Mouse (Mus musculus) liver, adult 2 months (tissue): ENCODE measurements around the gene Ddn. TPM values are rescaled to one million over a fixed set of nuclear protein-coding genes. Genes with fewer than 3 reads are reported as not detected.

ENCODE experiments used
- DNase-seq: peaks from one replicate; pipeline ENCODE4 v3.0.0-alpha.2; 2011; ENCODE audit warnings: low read depth, low spot score; ENCODE audit errors: extremely low read depth
- H3K27ac ChIP-seq: fragments of 200-500 bp; replicated peaks from 2 replicates; pipeline ENCODE4 v1.5.1; 2012; ENCODE audit warnings: low read depth, mild to moderate bottlenecking, control low read depth, inconsistent platforms, low read length; ENCODE audit not compliant: insufficient read depth
- H3K27me3 ChIP-seq: fragments of 200-500 bp; 2 replicates; pipeline ENCODE4 v1.6.1; 2012; ENCODE audit warnings: mild to moderate bottlenecking, moderate library complexity, low read length, inconsistent platforms; ENCODE audit not compliant: control insufficient read depth, insufficient read depth
- H3K36me3 ChIP-seq: fragments of 200-500 bp; 2 replicates; pipeline ENCODE4 v1.6.1; 2012; ENCODE audit warnings: low read length, inconsistent platforms; ENCODE audit not compliant: control insufficient read depth, insufficient read depth
- H3K4me1 ChIP-seq: fragments of 200-500 bp; 2 replicates; pipeline ENCODE4 v1.6.1; 2011; ENCODE audit warnings: low read length; ENCODE audit not compliant: control insufficient read depth, insufficient read depth
- H3K4me3 ChIP-seq: fragments of 200-500 bp; 2 replicates; pipeline ENCODE4 v1.5.1; 2011; ENCODE audit warnings: low read depth, mild to moderate bottlenecking, control low read depth, low read length, moderate library complexity; ENCODE audit not compliant: insufficient read depth
- H3K79me2 ChIP-seq: fragments of 200-500 bp; 2 replicates; pipeline ENCODE4 v1.6.1; 2012; ENCODE audit warnings: inconsistent platforms, mild to moderate bottlenecking, low read length, moderate library complexity; ENCODE audit not compliant: control insufficient read depth, insufficient read depth
- H3K9ac ChIP-seq: fragments of 200-500 bp; 2 replicates; pipeline ENCODE4 v1.6.1; 2012; ENCODE audit warnings: low read depth, mild to moderate bottlenecking, control low read depth, inconsistent platforms, low read length
- CTCF ChIP-seq: fragments of 200-500 bp; IDR thresholded peaks from 2 replicates; pipeline ENCODE4 v1.5.1; 2011; ENCODE audit warnings: low read depth, low read length, control low read depth
- POLR2A ChIP-seq: fragments of 200-500 bp; IDR thresholded peaks from 2 replicates; pipeline ENCODE4 v1.6.1; 2011; ENCODE audit warnings: low read length, control low read depth; ENCODE audit not compliant: insufficient read depth; ENCODE audit errors: extremely low read depth
- WGBS: fragments of 180-500 bp; shearing (Covaris S2); methylation state at CpG from one replicate; pipeline ENCODE4 v1.1.7; 2018; 5-methylcytosine and 5-hydroxymethylcytosine counted together
- polyA plus RNA-seq: library from polyadenylated mRNA; depleted of rRNA; stranded (reverse); fragments of >200 nt; gene quantifications from 2 replicates; pipeline ENCODE4 v1.2.3, GENCODE M21; 2012
- total RNA-seq: library from RNA; depleted of rRNA; stranded (reverse); fragments of >200 nt; gene quantifications from 2 replicates; pipeline ENCODE4 v1.2.3, GENCODE M21; 2014

Gene Ddn
- total and polyA plus RNA-seq, 2 experiments = not detected

DNA sequence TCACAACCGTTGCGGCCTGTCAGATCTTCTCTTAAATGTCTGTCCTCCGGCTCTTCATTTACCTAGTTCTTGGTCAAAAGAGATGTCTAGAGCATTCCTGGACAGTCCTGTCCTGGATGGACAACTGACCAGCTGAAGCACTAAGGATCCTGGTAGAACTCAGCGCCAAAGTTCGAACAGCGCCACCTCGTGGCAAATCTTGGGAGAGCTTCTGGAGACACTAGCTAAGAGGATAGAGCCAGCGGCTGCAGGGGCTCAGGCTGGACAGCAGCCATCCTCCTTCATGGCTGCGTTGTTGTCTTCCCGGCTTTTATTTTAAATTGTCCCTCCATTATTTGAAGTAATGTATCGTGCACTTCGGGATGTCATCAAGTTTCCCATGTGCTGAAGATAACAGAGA is 9.9 kb downstream of the Ddn start:
- no peaks in the 10 kb centered on the region; the same call in 1 of the 2 replicates for H3K4me1 ChIP-seq
- no peak overlapping the region for H3K4me3 ChIP-seq
- TF ChIP-seq CTCF = peak; percentile 81
- no peak for TF ChIP-seq POLR2A
- H3K27ac ChIP-seq = no peak overlapping the region
- DNase-seq = peak; percentile 37
- H3K79me2 ChIP-seq = no peaks in the 10 kb centered on the region
- H3K36me3 ChIP-seq = no peaks in the 10 kb centered on the region
- peaks cover 12% of the 10 kb centered on the region for H3K27me3 ChIP-seq
- no peak overlapping the region for H3K9ac ChIP-seq
- WGBS = 11% methylated on average over 12 of the region's 12 CpGs

GRCm38 (mm10) chr15:98798903-98799302 is 10.4 kb downstream of the Ddn start:
- Histone ChIP-seq H3K27me3 (peaks cover 12% of the 10 kb centered on the region), H3K27ac (no peak overlapping the region), H3K4me3 (no peak overlapping the region), H3K79me2 (no peaks in the 10 kb centered on the region), H3K9ac (no peak overlapping the region), H3K36me3 (no peaks in the 10 kb centered on the region), H3K4me1 (no peaks in the 10 kb centered on the region)
- 56% methylated on average over 3 of the region's 3 CpGs for WGBS
- TF ChIP-seq CTCF (no peak), POLR2A (no peak)
- no peak for DNase-seq

DNA sequence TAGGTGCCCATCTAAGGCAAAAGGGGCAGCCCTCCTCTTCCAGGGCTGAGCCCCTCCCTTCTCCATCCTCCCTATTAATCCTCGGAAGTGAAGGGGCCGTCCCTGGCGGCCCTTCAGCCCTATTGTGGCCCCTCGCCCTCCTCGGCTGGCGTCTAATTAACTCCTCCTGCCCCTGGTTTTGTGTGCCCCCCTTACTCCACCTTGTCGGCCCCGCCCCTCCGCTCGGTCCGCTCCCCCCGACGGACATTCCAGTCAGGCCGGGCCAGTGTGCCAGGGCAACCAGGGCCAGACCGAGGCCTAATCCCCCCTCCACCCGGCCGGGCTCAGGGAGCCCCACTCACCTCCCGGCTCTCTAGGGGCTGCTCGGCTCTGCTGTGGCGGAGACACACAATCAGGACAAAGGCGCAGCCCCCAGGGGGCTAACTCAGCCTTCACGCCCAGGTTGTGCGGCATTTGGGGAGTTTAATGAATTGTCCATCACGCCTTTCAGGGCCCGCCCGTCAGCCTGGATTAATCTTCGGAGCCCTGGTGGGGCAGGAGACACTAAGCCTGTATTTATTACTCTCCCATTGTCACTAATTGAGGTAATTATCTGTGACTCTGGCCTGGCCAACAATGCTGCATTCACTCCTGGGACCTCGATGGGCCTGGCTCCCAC is 11.3 kb downstream of the Ddn start:
- Histone ChIP-seq H3K9ac (no peak overlapping the region), H3K4me1 (no peaks in the 10 kb centered on the region), H3K36me3 (no peaks in the 10 kb centered on the region), H3K79me2 (no peaks in the 10 kb centered on the region), H3K4me3 (no peak overlapping the region), H3K27ac (no peak overlapping the region), H3K27me3 (peaks cover 14% of the 10 kb centered on the region)
- TF ChIP-seq POLR2A (no peak), CTCF (no peak)
- no peak for DNase-seq
- 25% methylated on average over 28 of the region's 28 CpGs for WGBS

- H3K27ac ChIP-seq = no peak overlapping the region
- no peaks in the 10 kb centered on the region for H3K36me3 ChIP-seq
- no peaks in the 10 kb centered on the region; the same call in 1 of the 2 replicates for H3K4me1 ChIP-seq
- no peak for DNase-seq
- H3K79me2 ChIP-seq = no peaks in the 10 kb centered on the region
- WGBS = 6% methylated on average over 13 of the region's 13 CpGs
- H3K27me3 ChIP-seq = peaks cover 23% of the 10 kb centered on the region
- no peak overlapping the region for H3K4me3 ChIP-seq
- TF ChIP-seq POLR2A (no peak), CTCF (no peak)
- H3K9ac ChIP-seq = no peak overlapping the region
Measured at GRCm38 (mm10) chr15:98796803-98797595, 12.3 kb downstream of the Ddn start.

DNA sequence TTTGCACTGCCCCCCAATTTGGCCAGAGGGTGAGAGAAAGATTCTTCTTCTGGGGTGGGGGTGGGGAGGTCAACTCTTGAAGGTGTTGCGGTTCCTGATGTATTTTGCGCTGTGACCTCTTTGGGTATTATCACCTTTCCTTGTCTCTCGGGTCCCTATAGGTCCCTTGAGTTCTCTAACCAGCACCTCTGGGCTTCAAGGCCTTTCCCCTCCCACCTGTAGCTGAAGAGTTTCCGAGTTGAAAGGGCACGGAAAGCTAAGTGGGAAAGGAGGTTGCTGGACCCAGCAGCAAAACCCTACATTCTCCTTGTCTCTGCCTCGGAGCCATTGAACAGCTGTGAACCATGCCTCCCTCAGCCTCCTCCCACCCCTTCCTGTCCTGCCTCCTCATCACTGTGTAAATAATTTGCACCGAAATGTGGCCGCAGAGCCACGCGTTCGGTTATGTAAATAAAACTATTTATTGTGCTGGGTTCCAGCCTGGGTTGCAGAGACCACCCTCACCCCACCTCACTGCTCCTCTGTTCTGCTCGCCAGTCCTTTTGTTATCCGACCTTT is 16.1 kb downstream of the Ddn start:
- 10% methylated on average over 13 of the region's 13 CpGs for WGBS
- no peak for DNase-seq
- H3K27me3 ChIP-seq = peaks cover 42% of the 10 kb centered on the region
- no peak overlapping the region for H3K4me3 ChIP-seq
- H3K9ac ChIP-seq = no peak overlapping the region
- H3K36me3 ChIP-seq = no peaks in the 10 kb centered on the region
- H3K27ac ChIP-seq = no peak overlapping the region
- TF ChIP-seq POLR2A = no peak
- no peak for TF ChIP-seq CTCF
- no peaks in the 10 kb centered on the region for H3K79me2 ChIP-seq
- peaks cover 4% of the 10 kb centered on the region for H3K4me1 ChIP-seq
